Mouse (Mus musculus) heart, postnatal 0 days (tissue): ENCODE results near the gene Cep57l1. TPM values are rescaled to one million over a fixed set of nuclear protein-coding genes. Genes with fewer than 3 reads are reported as not detected.

Source experiments
- ATAC-seq: fragments of 200-750 bp; cut with Nextera tagmentation; 2 replicates; pipeline ENCODE4 v1.8.0; 2017; ENCODE audit warnings: low read depth, moderate number of reproducible peaks, moderate library complexity; ENCODE audit not compliant: insufficient read depth
- DNase-seq: peaks from one replicate; pipeline ENCODE4 v3.0.0-alpha.2; 2016; ENCODE audit warnings: low spot score
- H3K27ac ChIP-seq: fragments of 300-500 bp; sonication (generic); 2 replicates; pipeline ENCODE4 v1.5.1; 2014; ENCODE audit warnings: low read depth, mild to moderate bottlenecking
- H3K27me3 ChIP-seq: fragments of 300-500 bp; sonication (generic); 2 replicates; pipeline ENCODE4 v1.6.1; 2014; ENCODE audit warnings: low read length, mixed read lengths; ENCODE audit not compliant: control insufficient read depth, insufficient read depth
- H3K36me3 ChIP-seq: fragments of 300-500 bp; sonication (generic); replicated peaks from 2 replicates; pipeline ENCODE4 v1.6.1; 2014; ENCODE audit warnings: low read length, mixed read lengths; ENCODE audit not compliant: control insufficient read depth, insufficient read depth
- H3K4me1 ChIP-seq: fragments of 300-500 bp; sonication (generic); 2 replicates; pipeline ENCODE4 v1.6.1; 2014; ENCODE audit warnings: antibody characterized with exemption; ENCODE audit not compliant: control insufficient read depth, insufficient read depth
- H3K4me2 ChIP-seq: fragments of 300-500 bp; sonication (generic); 2 replicates; pipeline ENCODE4 v1.6.1; 2014; ENCODE audit warnings: low read depth, mild to moderate bottlenecking, low read length, moderate library complexity
- H3K4me3 ChIP-seq: fragments of 300-500 bp; sonication (generic); 2 replicates; pipeline ENCODE4 v1.5.1; 2014; ENCODE audit warnings: low read depth, low read length
- H3K9ac ChIP-seq: fragments of 300-500 bp; sonication (generic); replicated peaks from 2 replicates; pipeline ENCODE4 v1.6.1; 2014; ENCODE audit warnings: low read depth, low read length, mixed read lengths
- H3K9me3 ChIP-seq: fragments of 300-500 bp; sonication (generic); replicated peaks from 2 replicates; pipeline ENCODE4 v1.6.1; 2016; ENCODE audit warnings: low read length; ENCODE audit not compliant: control insufficient read depth
- CTCF ChIP-seq: IDR thresholded peaks from 2 replicates; pipeline ENCODE4 v1.5.1; 2016; ENCODE audit warnings: antibody characterized with exemption, control low read depth, low read depth
- EP300 ChIP-seq: IDR thresholded peaks from 2 replicates; pipeline ENCODE4 v1.6.1; 2016; ENCODE audit warnings: antibody characterized with exemption, low read depth
- WGBS: fragments of 180-500 bp; shearing (Covaris S2); extraction: QIAGEN DNeasy Blood & Tissue Kit; methylation state at CpG from one replicate; pipeline ENCODE4 v1.1.7; 2014; 5-methylcytosine and 5-hydroxymethylcytosine counted together
- polyA plus RNA-seq: library from polyadenylated mRNA; unstranded; fragments of >200 nt; fragmentation: Nextera tagmentation; extraction: Ambion mirVana; gene quantifications from 2 replicates; pipeline ENCODE4 v1.2.1, GENCODE M21; 2015
- total RNA-seq: library from RNA; depleted of rRNA; stranded (reverse); fragments of >200 nt; gene quantifications from 2 replicates; pipeline ENCODE4 v1.2.3, GENCODE M21; 2014; ENCODE audit warnings: low replicate concordance

Gene Cep57l1
- total and polyA plus RNA-seq, 2 experiments from 2014 or later, result 7.1 to 15.0 TPM

DNA sequence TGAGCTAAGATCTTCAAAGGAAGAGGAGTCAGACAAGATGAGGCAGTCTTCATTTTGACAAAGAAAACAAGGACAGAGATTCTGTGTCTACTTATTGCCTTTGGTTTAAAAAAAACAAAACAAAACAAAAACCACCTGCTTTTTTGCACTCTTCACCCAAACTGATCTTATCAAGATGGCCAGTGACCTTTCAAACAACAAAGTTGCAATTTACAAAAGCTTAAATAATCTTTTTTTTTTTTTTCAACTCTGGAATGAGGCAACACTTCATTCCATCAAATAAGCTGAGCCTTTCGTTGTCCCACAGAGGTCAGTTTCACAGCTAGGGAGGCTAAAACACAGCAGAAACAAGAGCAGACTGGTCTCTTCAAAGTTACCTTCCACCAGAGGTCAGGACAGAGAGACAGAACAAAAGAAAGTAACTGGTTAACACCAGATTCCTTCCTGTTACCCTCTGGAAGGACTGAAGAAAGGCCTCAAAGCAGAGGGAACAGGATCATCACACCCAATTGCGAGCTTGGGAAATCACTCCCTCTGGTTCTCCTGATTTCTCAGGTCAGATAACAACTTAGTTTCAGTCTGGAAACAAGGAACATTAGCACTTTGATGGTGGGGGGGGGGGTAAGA lies 3.8 kb downstream of the Cep57l1 start:
- ATAC-seq (no peak), DNase-seq (no peak)
- no peak overlapping the region for H3K27ac ChIP-seq
- H3K4me3 ChIP-seq, result no peak overlapping the region
- H3K4me2 ChIP-seq, result no peak overlapping the region
- H3K9me3 ChIP-seq, result no peaks in the 10 kb centered on the region
- no peaks in the 10 kb centered on the region for H3K4me1 ChIP-seq
- H3K27me3 ChIP-seq, result no peaks in the 10 kb centered on the region
- H3K9ac ChIP-seq, result no peak overlapping the region
- WGBS, result 85% methylated on average over 2 of the region's 2 CpGs
- H3K36me3 ChIP-seq, result peaks cover 23% of the 10 kb centered on the region
- TF ChIP-seq EP300 (no peak), CTCF (no peak)

DNA sequence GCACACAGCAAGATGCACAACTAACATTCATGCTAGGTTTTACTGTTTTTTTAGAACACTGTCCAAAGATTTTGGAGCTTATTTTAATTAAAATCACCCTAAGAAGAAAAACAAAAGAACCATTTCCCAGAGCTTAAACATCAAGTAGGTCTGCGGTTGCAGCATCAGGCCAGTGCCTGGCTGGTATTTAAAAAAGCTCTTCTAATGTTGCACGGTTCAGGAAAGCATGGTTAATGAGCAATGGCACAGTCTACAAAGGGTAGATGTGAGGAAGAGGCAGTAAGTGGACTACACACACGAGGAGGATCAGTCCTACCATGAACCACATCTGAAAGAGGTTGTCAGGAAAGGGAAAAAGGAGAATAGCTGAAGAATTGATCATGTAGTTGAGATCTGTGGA lies 5.0 kb downstream of the Cep57l1 start:
- Histone ChIP-seq H3K4me2 (no peak overlapping the region), H3K4me1 (no peaks in the 10 kb centered on the region), H3K9ac (no peak overlapping the region), H3K4me3 (no peak overlapping the region), H3K36me3 (peaks cover 34% of the 10 kb centered on the region), H3K27ac (no peak overlapping the region), H3K27me3 (no peaks in the 10 kb centered on the region), H3K9me3 (no peaks in the 10 kb centered on the region)
- DNase-seq (no peak), ATAC-seq (no peak)
- TF ChIP-seq EP300 (no peak), CTCF (no peak)
- 89% methylated on average over 3 of the region's 3 CpGs for WGBS

- WGBS, result 97% methylated on average over 8 of the region's 8 CpGs
- peaks cover 40% of the 10 kb centered on the region for H3K36me3 ChIP-seq
- no peak overlapping the region for H3K4me2 ChIP-seq
- TF ChIP-seq EP300 (no peak), CTCF (no peak)
- no peak overlapping the region for H3K27ac ChIP-seq
- H3K4me3 ChIP-seq, result no peak overlapping the region
- no peak overlapping the region for H3K9ac ChIP-seq
- no peaks in the 10 kb centered on the region for H3K9me3 ChIP-seq
- no peaks in the 10 kb centered on the region for H3K4me1 ChIP-seq
- ATAC-seq (no peak), DNase-seq (no peak)
- H3K27me3 ChIP-seq, result no peaks in the 10 kb centered on the region
Observed at GRCm38 (mm10) chr10:41803467-41803866, 6.2 kb downstream of the Cep57l1 start.

- Histone ChIP-seq H3K27me3 (no peaks in the 10 kb centered on the region), H3K4me3 (no peak overlapping the region), H3K9ac (no peak overlapping the region), H3K27ac (no peak overlapping the region), H3K9me3 (no peaks in the 10 kb centered on the region), H3K4me2 (no peak overlapping the region), H3K4me1 (no peaks in the 10 kb centered on the region), H3K36me3 (peaks cover 44% of the 10 kb centered on the region)
- DNase-seq (no peak), ATAC-seq (no peak)
- 95% methylated on average over 8 of the region's 8 CpGs for WGBS
- TF ChIP-seq CTCF (no peak), EP300 (no peak)
Observed at GRCm38 (mm10) chr10:41797253-41797652, 12.4 kb downstream of the Cep57l1 start.

- H3K9ac ChIP-seq, result no peak overlapping the region
- no peak overlapping the region for H3K4me2 ChIP-seq
- no peak for ATAC-seq
- no peaks in the 10 kb centered on the region for H3K9me3 ChIP-seq
- no peak overlapping the region for H3K27ac ChIP-seq
- no peak for DNase-seq
- WGBS, result 95% methylated on average over 6 of the region's 6 CpGs
- H3K27me3 ChIP-seq, result no peaks in the 10 kb centered on the region
- H3K4me3 ChIP-seq, result no peak overlapping the region
- H3K4me1 ChIP-seq, result no peaks in the 10 kb centered on the region
- TF ChIP-seq CTCF (no peak), EP300 (no peak)
- peaks cover 5% of the 10 kb centered on the region for H3K36me3 ChIP-seq
Observed at GRCm38 (mm10) chr10:41792375-41792774, 17.3 kb downstream of the Cep57l1 start.

DNA sequence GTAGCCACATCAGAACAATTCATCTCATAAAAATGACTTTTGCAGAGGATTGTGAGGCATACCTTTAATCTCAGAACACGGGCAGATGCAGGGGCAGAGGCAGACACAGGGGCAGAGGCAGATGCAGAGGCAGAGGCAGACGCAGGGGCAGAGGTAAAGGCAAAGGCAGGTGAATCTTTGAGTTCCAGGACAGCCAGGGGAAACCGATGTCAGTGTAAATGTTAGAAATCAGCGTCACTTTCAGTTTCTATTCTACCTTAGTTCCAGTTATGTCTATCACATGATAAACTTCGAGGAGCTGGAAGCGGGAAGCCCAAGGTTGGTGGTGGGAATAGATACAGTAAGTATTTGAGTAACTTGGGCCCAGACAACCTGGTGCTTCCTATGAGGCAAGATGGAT lies 42.4 kb downstream of the Cep57l1 start:
- Histone ChIP-seq H3K9me3 (no peaks in the 10 kb centered on the region), H3K9ac (no peak overlapping the region), H3K36me3 (no peaks in the 10 kb centered on the region), H3K27me3 (no peaks in the 10 kb centered on the region), H3K4me1 (no peaks in the 10 kb centered on the region), H3K4me3 (no peak overlapping the region), H3K27ac (no peak overlapping the region), H3K4me2 (no peak overlapping the region)
- TF ChIP-seq CTCF (no peak), EP300 (no peak)
- ATAC-seq (no peak), DNase-seq (no peak)
- WGBS, result 91% methylated on average over 6 of the region's 6 CpGs
